Mouse (Mus musculus) intestine, embryonic 14.5 days (tissue): ENCODE data around the gene Hyou1. TPM values are rescaled to one million over a fixed set of nuclear protein-coding genes. Genes with fewer than 3 reads are reported as not detected.
"Not testable (repeated sequence)": the region's sequence is repeated elsewhere in the genome, so short reads cannot be mapped to it uniquely, and the experiment has no call there.

ENCODE experiments used
- ATAC-seq: fragments of 200-750 bp; cut with Nextera tagmentation; replicated peaks from 2 replicates; pipeline ENCODE4 v1.8.0; 2017; ENCODE audit warnings: low read depth, moderate number of reproducible peaks, moderate TSS enrichment, moderate library complexity; ENCODE audit not compliant: low FRiP score, low TSS enrichment
- DNase-seq: peaks from one replicate; pipeline ENCODE4 v3.0.0-alpha.2; 2018; ENCODE audit warnings: low spot score
- H3K27ac ChIP-seq: fragments of 300-500 bp; sonication (generic); 2 replicates; pipeline ENCODE4 v1.5.1; 2014; ENCODE audit warnings: low read depth, mild to moderate bottlenecking, control low read depth
- H3K27me3 ChIP-seq: fragments of 300-500 bp; sonication (generic); replicated peaks from 2 replicates; pipeline ENCODE4 v1.6.1; 2014; ENCODE audit warnings: low read length, control low read depth; ENCODE audit not compliant: control insufficient read depth, insufficient read depth
- H3K36me3 ChIP-seq: fragments of 300-500 bp; sonication (generic); 2 replicates; pipeline ENCODE4 v1.6.1; 2014; ENCODE audit warnings: low read length, control low read depth; ENCODE audit not compliant: control insufficient read depth, insufficient read depth
- H3K4me1 ChIP-seq: fragments of 300-500 bp; sonication (generic); replicated peaks from 2 replicates; pipeline ENCODE4 v1.6.1; 2014; ENCODE audit warnings: low read length, control low read depth, mixed read lengths; ENCODE audit not compliant: control insufficient read depth, insufficient read depth
- H3K4me2 ChIP-seq: fragments of 300-500 bp; sonication (generic); 2 replicates; pipeline ENCODE4 v1.6.1; 2014; ENCODE audit warnings: low read length
- H3K4me3 ChIP-seq: fragments of 300-500 bp; sonication (generic); 2 replicates; pipeline ENCODE4 v1.5.1; 2014; ENCODE audit warnings: low read depth, low read length, control low read depth, mixed read lengths
- H3K9ac ChIP-seq: fragments of 300-500 bp; sonication (generic); 2 replicates; pipeline ENCODE4 v1.6.1; 2014; ENCODE audit warnings: mild to moderate bottlenecking, low read length
- H3K9me3 ChIP-seq: fragments of 300-500 bp; sonication (generic); 2 replicates; pipeline ENCODE4 v1.6.1; 2016; ENCODE audit warnings: low read length, control low read depth; ENCODE audit not compliant: control insufficient read depth
- WGBS: fragments of 180-500 bp; shearing (Covaris S2); extraction: QIAGEN DNeasy Blood & Tissue Kit; methylation state at CpG from one replicate; pipeline ENCODE4 v1.1.7; 2014; 5-methylcytosine and 5-hydroxymethylcytosine counted together
- polyA plus RNA-seq: library from polyadenylated mRNA; unstranded; fragments of >200 nt; fragmentation: Nextera tagmentation; extraction: Ambion mirVana; gene quantifications from 2 replicates; pipeline ENCODE4 v1.2.1, GENCODE M21; 2014

The Hyou1 gene
- polyA plus RNA-seq, 1 experiment from 2014 or later: 37.0 TPM

DNA sequence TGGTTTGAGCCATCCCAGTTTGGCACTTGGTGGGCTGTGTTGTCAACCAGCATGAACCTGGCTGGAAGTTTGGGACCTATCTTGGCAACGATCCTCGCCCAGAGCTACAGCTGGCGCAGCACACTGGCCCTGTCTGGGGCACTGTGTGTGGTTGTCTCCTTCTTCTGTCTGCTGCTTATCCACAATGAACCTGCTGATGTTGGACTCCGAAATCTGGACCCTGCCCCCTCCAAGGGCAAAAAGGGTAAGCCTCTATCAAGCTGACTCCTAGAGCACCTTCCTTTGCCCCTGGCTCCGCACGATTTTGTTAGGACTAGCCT is 20.5 kb downstream of the Hyou1 start:
- DNase-seq (no peak), ATAC-seq (no peak)
- Histone ChIP-seq H3K27ac (no peak overlapping the region), H3K9ac (no peak overlapping the region), H3K9me3 (no peaks in the 10 kb centered on the region), H3K4me2 (no peak overlapping the region), H3K36me3 (peaks cover 55% of the 10 kb centered on the region), H3K4me1 (peaks cover 5% of the 10 kb centered on the region; the same call in 1 of the 2 replicates), H3K4me3 (no peak overlapping the region), H3K27me3 (no peaks in the 10 kb centered on the region)
- WGBS: 90% methylated on average over 6 of the region's 6 CpGs

DNA sequence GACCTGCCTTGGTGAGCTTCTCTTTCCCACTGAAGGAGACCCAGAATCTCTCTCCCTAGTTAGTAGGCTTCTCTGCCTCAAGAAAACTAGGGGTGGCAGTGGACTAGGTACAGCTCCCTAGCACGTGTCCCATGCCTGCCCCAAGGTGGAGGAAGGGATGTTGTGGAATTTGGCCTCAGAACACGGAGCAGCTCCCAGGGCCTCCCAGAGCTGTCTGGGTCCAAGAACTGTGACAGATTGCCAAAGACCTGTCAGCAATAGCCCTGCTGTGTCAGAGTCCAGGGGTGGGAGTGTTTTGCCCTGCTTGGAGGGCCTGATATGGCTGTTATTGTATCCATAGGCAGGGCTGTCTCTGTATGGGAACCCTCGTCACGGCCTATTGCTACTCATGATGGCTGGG is 21.8 kb downstream of the Hyou1 start:
- no peak overlapping the region; the same call in 1 of the 2 replicates for H3K27ac ChIP-seq
- no peaks in the 10 kb centered on the region for H3K9me3 ChIP-seq
- ATAC-seq (no peak), DNase-seq (no peak)
- H3K4me2 ChIP-seq: no peak overlapping the region
- 83% methylated on average over 4 of the region's 4 CpGs for WGBS
- no peak overlapping the region for H3K9ac ChIP-seq
- no peak overlapping the region for H3K4me3 ChIP-seq
- no peaks in the 10 kb centered on the region for H3K27me3 ChIP-seq
- peaks cover 5% of the 10 kb centered on the region; the same call in 1 of the 2 replicates for H3K4me1 ChIP-seq
- H3K36me3 ChIP-seq: peaks cover 65% of the 10 kb centered on the region

DNA sequence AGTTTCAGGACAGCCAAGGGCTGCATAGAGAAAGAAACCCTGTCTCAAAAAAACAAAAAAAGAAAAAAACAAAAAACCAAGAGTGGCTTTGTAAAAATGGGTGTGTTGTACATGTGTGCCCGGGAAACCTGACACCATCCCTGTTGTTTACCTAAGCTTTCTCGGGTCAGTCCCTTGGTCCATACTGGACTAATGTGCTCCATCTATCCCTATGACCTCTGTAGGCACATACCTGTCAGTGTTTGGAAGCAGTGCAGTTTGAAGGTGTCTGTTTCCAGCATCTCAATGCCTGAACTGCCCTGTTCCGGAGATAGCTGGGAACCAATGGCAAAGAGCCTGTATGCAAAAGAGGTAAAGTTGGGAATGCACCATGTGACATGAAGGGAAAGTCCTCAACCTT is 25.7 kb downstream of the Hyou1 start:
- H3K4me2 ChIP-seq: no peak overlapping the region
- H3K9ac ChIP-seq: no peak overlapping the region
- H3K27me3 ChIP-seq: no peaks in the 10 kb centered on the region
- peaks cover 2% of the 10 kb centered on the region; the same call in 1 of the 2 replicates for H3K4me1 ChIP-seq
- no peak for ATAC-seq
- no peaks in the 10 kb centered on the region for H3K9me3 ChIP-seq
- WGBS: 61% methylated on average over 3 of the region's 3 CpGs
- H3K36me3 ChIP-seq: peaks cover 69% of the 10 kb centered on the region
- H3K4me3 ChIP-seq: no peak overlapping the region
- H3K27ac ChIP-seq: no peak overlapping the region
- no peak for DNase-seq

DNA sequence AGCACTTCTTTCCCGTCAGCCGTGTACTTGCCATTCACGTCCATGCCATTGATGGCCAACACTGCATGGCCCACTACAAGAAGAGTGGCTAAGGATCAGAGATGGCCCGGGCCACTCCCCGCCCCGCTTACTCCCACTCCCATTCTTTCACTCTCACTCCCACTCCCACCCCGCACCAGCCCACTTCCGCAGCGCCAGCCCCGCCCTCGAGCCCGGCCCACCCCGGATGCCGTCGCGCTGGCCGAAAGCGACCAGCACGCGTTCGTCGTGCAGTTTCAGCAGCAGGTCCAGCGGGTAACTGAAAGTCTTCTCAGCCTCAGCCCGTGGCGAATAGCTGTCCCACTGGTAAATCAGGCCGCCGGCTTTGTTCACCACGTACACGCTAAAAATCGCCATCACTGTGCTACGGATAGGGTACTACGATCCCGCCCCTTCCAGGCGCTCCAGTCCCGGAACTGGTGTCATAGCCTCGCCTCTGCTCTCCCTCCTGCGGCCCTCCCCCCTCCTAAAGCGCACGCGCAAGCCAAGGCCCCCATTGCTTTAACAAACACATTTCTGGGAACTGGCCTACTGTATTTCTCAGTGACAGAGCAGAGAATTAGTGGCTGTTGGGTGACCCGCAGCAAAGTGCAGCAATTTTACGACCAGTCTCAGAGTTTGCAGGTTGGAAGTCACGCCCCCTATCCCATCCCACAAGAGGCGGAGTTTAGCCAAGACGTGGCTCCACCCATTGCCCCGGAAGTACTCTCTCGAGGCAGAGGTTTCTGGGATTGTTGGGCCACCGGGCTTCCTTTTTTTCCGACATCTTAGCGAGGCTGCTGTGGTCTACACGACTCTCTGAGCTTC is 27.8 kb downstream of the Hyou1 start, which contains the start of the genes Rps25 and Trappc4:
TSS of gene Rps25 (plus strand) at position 234 of the 846 bp plus-strand sequence.
TSS of gene Trappc4 (minus strand) at position 695 of the 846 bp plus-strand sequence.
- Histone ChIP-seq H3K27ac (peak within 1 kb of the TSS; percentile 93), H3K27me3 (no peaks in the 10 kb centered on the region), H3K4me1 (peaks cover 2% of the 10 kb centered on the region; the same call in 1 of the 2 replicates), H3K9me3 (no peaks in the 10 kb centered on the region), H3K4me2 (peak within 1 kb of the TSS; percentile 78), H3K4me3 (peak within 1 kb of the TSS; percentile 84), H3K9ac (peak within 1 kb of the TSS; percentile 93), H3K36me3 (peaks cover 69% of the 10 kb centered on the region)
- peak; percentile 99 for DNase-seq
- peak; percentile 92 for ATAC-seq
- WGBS: under 1% methylated on average over 51 of the region's 51 CpGs

DNA sequence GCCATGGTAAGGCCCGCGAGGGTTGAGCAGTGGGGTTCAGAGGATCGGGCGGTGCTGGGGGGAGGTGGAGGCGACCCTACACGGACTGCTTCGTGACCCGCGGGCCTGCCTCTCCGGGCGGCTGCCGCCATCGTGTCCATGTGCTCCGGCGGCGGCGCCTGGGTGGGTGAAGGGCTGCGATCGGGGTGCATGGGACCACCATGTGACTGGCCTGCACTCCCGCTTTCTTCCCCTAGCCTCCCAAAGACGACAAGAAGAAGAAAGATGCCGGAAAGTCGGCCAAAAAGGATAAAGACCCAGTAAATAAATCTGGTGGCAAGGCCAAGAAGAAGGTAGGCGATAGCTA is 28.4 kb downstream of the Hyou1 start:
- DNase-seq (no peak), ATAC-seq (no peak)
- Histone ChIP-seq H3K9me3 (no peaks in the 10 kb centered on the region), H3K4me1 (peaks cover 2% of the 10 kb centered on the region; the same call in 1 of the 2 replicates), H3K9ac (peak overlapping the region; percentile 93), H3K27ac (peak overlapping the region; percentile 93), H3K4me3 (peak overlapping the region; percentile 84), H3K36me3 (peaks cover 68% of the 10 kb centered on the region), H3K4me2 (peak overlapping the region; percentile 78), H3K27me3 (no peaks in the 10 kb centered on the region)
- 0% methylated on average over 24 of the region's 24 CpGs for WGBS

DNA sequence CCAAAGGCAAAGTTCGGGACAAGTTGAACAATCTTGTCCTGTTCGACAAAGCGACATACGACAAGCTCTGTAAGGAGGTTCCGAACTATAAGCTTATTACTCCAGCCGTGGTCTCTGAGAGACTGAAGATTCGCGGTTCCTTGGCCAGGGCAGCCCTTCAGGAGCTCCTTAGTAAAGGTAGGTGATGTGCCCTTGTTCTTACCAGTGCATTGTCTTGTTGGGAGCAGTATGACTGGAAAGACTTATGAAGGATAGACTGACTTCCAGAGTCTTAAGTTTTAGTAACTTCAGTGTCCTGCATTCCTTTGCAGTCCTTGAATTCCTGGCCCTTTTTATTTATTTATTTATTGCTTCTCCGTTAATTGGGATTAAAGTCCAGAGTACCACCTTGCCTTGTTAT is 29.4 kb downstream of the Hyou1 start:
- H3K9ac ChIP-seq: peak overlapping the region; percentile 93; the same call in 1 of the 2 replicates
- not testable (repeated sequence) for H3K27ac ChIP-seq, H3K27me3 ChIP-seq, H3K9me3 ChIP-seq, H3K4me1 ChIP-seq, DNase-seq, ATAC-seq
- peaks cover 70% of the 10 kb centered on the region for H3K36me3 ChIP-seq
- peak overlapping the region; percentile 78 for H3K4me2 ChIP-seq
- WGBS: 76% methylated on average over 9 of the region's 9 CpGs
- H3K4me3 ChIP-seq: peak overlapping the region; percentile 84

DNA sequence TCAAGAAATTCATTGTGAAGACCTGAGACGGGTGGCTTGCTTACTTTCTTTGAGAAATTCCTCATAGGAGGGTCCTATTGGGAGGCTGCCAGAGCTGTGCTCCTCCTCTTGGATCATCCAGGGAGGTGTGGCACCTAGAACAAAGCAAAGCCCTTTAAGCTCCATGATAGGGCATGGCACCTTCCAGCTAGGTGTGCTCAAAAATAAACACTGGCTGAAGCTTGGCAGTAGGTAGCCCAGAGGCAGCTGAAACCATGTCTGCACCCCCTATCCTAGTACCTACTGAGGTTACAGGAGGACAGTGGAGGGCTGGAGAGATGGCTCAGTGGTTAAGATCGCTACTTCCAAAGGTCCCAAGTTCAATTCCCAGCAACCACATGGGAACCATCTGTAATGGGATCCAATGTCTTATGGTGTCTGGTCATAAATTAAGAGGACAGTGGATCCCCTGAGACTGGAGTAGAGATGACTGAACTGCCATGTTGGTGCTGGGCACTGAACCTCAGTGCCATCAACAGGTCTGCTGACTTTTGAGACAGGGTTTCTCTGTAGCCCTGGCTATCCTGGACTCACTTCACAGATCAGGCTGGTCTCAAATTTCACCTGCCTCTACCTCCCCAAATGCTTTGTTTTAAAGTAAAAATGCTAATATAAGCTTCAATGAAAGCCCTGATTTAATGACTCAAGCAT is 31.5 kb downstream of the Hyou1 start:
- H3K27ac ChIP-seq: no peak overlapping the region
- no peak for DNase-seq
- H3K9me3 ChIP-seq: no peaks in the 10 kb centered on the region
- H3K9ac ChIP-seq: no peak overlapping the region
- ATAC-seq: no peak
- peaks cover 2% of the 10 kb centered on the region; the same call in 1 of the 2 replicates for H3K4me1 ChIP-seq
- H3K27me3 ChIP-seq: no peaks in the 10 kb centered on the region
- no peak overlapping the region for H3K4me3 ChIP-seq
- H3K36me3 ChIP-seq: peaks cover 60% of the 10 kb centered on the region
- 90% methylated on average over 2 of the region's 2 CpGs for WGBS
- H3K4me2 ChIP-seq: no peak overlapping the region

DNA sequence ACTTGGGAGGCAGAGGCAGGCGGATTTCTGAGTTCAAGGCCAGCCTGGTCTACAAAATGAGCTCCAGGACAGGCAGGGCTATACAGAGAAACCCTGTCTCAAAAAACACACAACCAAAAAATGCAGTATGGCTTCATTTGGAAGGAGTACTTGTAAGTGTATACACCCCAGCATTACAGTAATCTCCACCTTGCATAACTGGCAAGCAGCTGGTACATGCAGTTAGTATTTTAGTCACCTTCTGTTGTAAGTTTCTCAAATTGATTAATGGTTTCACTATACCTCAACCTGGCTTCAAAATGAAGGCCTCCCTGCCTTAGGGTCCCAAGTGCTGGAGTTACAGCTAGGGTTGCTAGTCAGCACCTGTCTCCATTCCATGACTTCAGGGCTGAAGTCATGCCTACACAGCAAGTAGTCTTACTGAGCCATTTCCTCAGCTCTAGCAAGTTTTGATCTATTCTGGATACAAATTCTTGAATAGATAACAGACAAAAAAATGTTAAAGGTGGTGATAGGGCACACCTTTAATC is 32.4 kb downstream of the Hyou1 start:
- H3K9me3 ChIP-seq: no peaks in the 10 kb centered on the region
- H3K36me3 ChIP-seq: peaks cover 65% of the 10 kb centered on the region
- H3K4me2 ChIP-seq: no peak overlapping the region
- no peaks in the 10 kb centered on the region for H3K27me3 ChIP-seq
- no peak for DNase-seq
- no peak overlapping the region for H3K4me3 ChIP-seq
- no peak overlapping the region for H3K9ac ChIP-seq
- no peak overlapping the region for H3K27ac ChIP-seq
- WGBS: 91% methylated on average over 1 of the region's 1 CpGs
- H3K4me1 ChIP-seq: no peaks in the 10 kb centered on the region; the same call in 1 of the 2 replicates
- no peak for ATAC-seq
